Mouse (Mus musculus): Measurements from ENCODE around the gene Mavs. TPM values are rescaled to one million over a fixed set of nuclear protein-coding genes. Genes with fewer than 3 reads are reported as not detected.
A peak's percentile ranks its signal among the peaks of the same experiment; 100 is the strongest.

Mavs gene
- polyA plus RNA-seq, 1 experiment from 2014 or later, result 8.1 TPM

DNA sequence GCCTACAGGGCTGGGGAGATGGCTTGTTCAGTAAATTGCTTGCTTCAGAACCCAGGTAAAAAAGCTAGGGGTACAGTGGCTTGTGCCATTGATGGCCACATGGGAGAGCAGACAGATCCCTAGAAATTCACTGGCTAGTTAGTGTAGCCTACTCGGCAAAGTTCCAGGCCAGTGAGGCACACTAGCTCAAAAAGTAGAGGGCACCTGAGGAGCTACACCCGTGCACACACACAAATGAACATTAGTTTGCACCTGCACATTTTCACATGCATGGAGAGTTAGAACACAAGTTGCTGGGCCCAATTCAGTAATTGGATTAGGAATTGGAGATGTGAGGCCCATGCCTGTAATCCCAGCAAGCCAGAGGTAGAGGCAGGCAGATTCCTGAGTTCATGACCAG lies 31.2 kb downstream of the Mavs start:
- ATAC-seq, result no peak
- Histone ChIP-seq H3K36me3 (ENCODE audit: poor library complexity, severe bottlenecking) (no peaks in the 10 kb centered on the region), H3K9me3 (replicated peaks) (no peaks in the 10 kb centered on the region), H3K27ac (no peak overlapping the region), H3K4me2 (peak overlapping the region; percentile 83; the same call in 1 of the 2 replicates), H3K4me1 (peaks cover 33% of the 10 kb centered on the region), H3K27me3 (no peaks in the 10 kb centered on the region), H3K4me3 (no peak overlapping the region), H3K9ac (no peak overlapping the region)
- 82% methylated on average over 2 of the region's 2 CpGs for WGBS

DNA sequence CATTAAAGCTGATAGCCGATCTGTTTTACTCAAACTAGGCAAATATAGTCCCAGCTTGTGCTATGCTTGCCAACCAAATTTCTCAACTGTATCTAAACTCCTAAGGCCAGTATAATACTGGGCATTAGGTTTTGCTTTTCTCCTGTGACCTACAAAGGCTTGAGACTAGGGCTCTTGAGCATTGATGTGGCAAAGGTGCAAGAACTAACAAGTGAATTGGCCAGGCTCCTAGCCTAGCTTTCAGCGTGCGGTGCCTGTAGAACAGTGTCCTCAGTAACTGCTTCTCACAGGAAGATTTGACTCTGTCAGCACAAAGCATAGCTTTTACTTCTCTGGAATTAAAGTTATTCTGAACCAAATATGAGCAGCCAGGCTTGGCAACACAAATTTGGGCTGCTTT lies 41.6 kb downstream of the Mavs start:
- Histone ChIP-seq H3K36me3 (ENCODE audit: poor library complexity, severe bottlenecking) (peaks cover 68% of the 10 kb centered on the region), H3K27me3 (no peaks in the 10 kb centered on the region), H3K9ac (no peak overlapping the region), H3K4me2 (no peak overlapping the region), H3K27ac (no peak overlapping the region), H3K4me3 (no peak overlapping the region), H3K9me3 (replicated peaks) (no peaks in the 10 kb centered on the region), H3K4me1 (no peaks in the 10 kb centered on the region)
- no peak for ATAC-seq
- WGBS, result 99% methylated on average over 3 of the region's 3 CpGs

DNA sequence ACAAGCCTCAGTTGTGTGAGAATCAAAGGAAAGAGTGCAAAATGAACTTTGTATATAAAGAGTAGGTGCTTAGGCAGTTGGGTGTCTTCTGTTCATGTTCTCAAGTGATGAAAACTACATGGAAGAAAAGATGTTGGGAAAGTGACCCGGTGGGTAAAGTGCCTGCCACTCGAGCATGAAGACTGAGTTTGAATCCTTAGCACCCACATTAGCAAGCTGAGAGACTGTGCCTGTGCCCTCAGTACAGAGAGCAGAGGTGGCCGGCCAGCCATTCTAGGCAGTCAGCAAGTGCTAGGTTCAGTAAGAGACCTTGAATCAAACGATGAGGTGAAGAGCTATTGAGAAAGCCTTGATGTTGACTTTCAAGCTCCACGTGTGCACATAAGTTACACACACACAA lies 42.9 kb downstream of the Mavs start:
- no peak overlapping the region for H3K4me3 ChIP-seq
- H3K36me3 ChIP-seq (ENCODE audit: poor library complexity, severe bottlenecking), result peaks cover 77% of the 10 kb centered on the region
- H3K9me3 ChIP-seq (replicated peaks), result no peaks in the 10 kb centered on the region
- no peaks in the 10 kb centered on the region for H3K27me3 ChIP-seq
- H3K4me1 ChIP-seq, result no peaks in the 10 kb centered on the region
- H3K9ac ChIP-seq, result no peak overlapping the region
- no peak for ATAC-seq
- H3K27ac ChIP-seq, result no peak overlapping the region
- WGBS, result 89% methylated on average over 5 of the region's 5 CpGs
- H3K4me2 ChIP-seq, result no peak overlapping the region

DNA sequence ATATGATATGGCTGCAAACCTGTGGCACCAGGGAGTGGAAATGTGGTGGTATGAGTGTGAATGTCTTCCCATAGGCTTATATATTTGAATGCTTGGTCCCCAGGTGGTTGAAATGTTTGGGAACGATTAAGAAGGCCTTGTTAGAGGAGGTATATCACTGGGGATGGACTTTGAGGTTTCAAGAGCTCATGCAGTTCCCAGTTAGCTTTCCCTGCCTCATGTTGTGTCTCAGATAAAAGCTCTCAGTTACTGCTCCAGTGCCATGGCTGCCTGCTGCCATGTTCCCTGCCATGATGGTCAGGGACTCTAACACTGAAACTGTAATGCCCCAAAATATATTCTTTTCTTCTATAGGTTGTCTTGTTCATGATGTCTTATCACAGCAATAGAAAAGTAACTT lies 47.7 kb downstream of the Mavs start:
- H3K36me3 ChIP-seq (ENCODE audit: poor library complexity, severe bottlenecking), result peaks cover 80% of the 10 kb centered on the region
- no peaks in the 10 kb centered on the region for H3K9me3 ChIP-seq (replicated peaks)
- H3K27me3 ChIP-seq, result no peaks in the 10 kb centered on the region
- no peak for ATAC-seq
- WGBS, result 97% methylated on average over 1 of the region's 1 CpGs
- H3K4me1 ChIP-seq, result no peaks in the 10 kb centered on the region
- H3K27ac ChIP-seq, result no peak overlapping the region
- no peak overlapping the region for H3K4me2 ChIP-seq
- no peak overlapping the region for H3K9ac ChIP-seq
- no peak overlapping the region for H3K4me3 ChIP-seq

DNA sequence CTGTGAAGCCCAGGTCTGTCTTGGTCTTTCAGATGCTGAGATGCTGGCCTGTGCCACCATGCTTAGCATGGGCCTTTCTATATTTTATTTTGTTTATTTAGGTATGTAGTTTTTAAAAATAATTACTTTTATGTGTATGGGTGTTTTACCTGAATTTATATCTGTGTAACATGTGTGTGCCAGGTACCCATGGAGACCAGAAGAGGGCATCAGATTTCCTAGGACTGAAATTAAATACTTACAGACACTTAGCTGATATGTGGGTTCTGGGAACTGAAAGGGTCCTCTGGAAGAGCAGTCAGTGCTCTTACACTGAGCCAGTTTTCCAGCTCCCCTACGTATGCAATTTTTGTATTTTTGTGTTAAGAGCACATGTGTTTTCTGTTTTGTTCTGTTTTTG lies 52.4 kb downstream of the Mavs start:
- H3K27me3 ChIP-seq, result no peaks in the 10 kb centered on the region
- H3K27ac ChIP-seq, result no peak overlapping the region
- no peak for ATAC-seq
- no peaks in the 10 kb centered on the region for H3K9me3 ChIP-seq (replicated peaks)
- 97% methylated on average over 1 of the region's 1 CpGs for WGBS
- H3K9ac ChIP-seq, result no peak overlapping the region
- no peak overlapping the region for H3K4me3 ChIP-seq
- H3K4me2 ChIP-seq, result no peak overlapping the region
- peaks cover 74% of the 10 kb centered on the region for H3K36me3 ChIP-seq (ENCODE audit: poor library complexity, severe bottlenecking)
- H3K4me1 ChIP-seq, result no peaks in the 10 kb centered on the region

DNA sequence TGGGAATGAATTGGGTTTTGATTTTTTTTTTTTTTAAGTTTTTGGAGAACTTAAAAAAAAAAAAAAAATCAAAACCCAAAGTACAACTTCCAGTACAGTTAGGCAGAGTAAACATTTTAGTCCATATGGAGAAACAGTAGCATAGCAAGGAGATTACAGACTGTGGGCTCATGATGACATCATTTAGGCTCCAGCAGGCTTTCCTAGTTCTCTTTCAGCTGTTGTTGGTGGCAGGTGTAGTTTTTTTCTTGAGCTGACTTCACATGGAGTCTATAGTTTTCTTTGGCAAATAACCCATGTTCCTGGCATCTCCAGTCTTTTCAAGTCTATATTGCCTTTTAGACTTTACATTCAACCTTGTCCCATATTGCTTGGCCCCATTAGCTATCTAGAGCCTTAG lies 56.8 kb downstream of the Mavs start:
- Histone ChIP-seq H3K4me2 (no peak overlapping the region), H3K27ac (no peak overlapping the region), H3K9me3 (replicated peaks) (no peaks in the 10 kb centered on the region), H3K36me3 (ENCODE audit: poor library complexity, severe bottlenecking) (peaks cover 86% of the 10 kb centered on the region), H3K4me1 (no peaks in the 10 kb centered on the region), H3K9ac (no peak overlapping the region), H3K4me3 (no peak overlapping the region), H3K27me3 (no peaks in the 10 kb centered on the region)
- no peak for ATAC-seq

DNA sequence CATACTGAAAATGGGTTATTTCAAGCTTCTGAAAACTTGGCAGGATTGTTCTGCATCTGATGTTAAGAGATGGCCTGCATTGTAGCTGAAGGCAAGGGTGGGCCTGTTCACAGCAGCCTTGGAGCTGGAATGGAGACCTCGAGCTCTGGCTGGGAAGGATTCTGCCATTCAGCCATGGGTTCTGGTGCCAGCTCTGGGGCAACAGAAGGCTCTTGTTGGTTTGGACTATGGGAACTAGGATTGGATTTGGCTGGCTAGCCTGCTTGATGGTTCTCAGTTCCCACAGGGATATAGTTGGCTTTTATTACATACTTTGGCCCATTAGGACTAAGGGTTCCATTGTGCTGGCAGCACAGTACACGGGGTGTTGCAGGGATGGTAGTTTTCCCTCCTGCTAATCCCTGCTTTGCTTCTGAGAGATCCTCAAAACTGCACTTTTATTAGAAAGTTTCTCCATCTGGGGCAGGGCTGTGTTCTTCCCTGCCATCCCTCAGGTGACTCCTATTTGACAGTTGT lies 62.9 kb downstream of the Mavs start:
- WGBS, result 95% methylated on average over 2 of the region's 2 CpGs
- no peak for ATAC-seq

More for the DNA sequence above, 62.9 kb downstream of the Mavs start:
- Histone ChIP-seq H3K4me2 (no peak overlapping the region), H3K9ac (no peak overlapping the region), H3K27ac (no peak overlapping the region), H3K4me1 (no peaks in the 10 kb centered on the region), H3K27me3 (no peaks in the 10 kb centered on the region), H3K4me3 (no peak overlapping the region), H3K36me3 (ENCODE audit: poor library complexity, severe bottlenecking) (peaks cover 83% of the 10 kb centered on the region), H3K9me3 (replicated peaks) (no peaks in the 10 kb centered on the region)

Small RNA genes within 50 kb of the gene (microRNA-seq; reads per million reads assigned to microRNA genes)
- gene Mir103-2, result 67.9 reads per million, percentile 45 among the genes with 10 or more reads in this experiment

Other genes with a start within 250 kb of the Mavs start
- 10.8 and 14.9 TPM in 2 replicates for gene Gfra4, start 191.0 kb upstream of the Mavs start, polyA plus RNA-seq (2015; fragmentation: Nextera tagmentation; extraction: Ambion mirVana)
- 0.34 and 0.39 TPM in 2 replicates for gene Adam33, start 170.2 kb upstream of the Mavs start, polyA plus RNA-seq (2015; fragmentation: Nextera tagmentation; extraction: Ambion mirVana)
- 0.08 TPM in 2 replicates for gene Siglec1, start 147.3 kb upstream of the Mavs start, polyA plus RNA-seq (2015; fragmentation: Nextera tagmentation; extraction: Ambion mirVana)
- gene Hspa12b, start 106.8 kb upstream of the Mavs start, polyA plus RNA-seq (2015; fragmentation: Nextera tagmentation; extraction: Ambion mirVana), result 2.4 and 3.3 TPM in 2 replicates
- not detected in 2 replicates for gene Gm11037, start 100.6 kb upstream of the Mavs start, polyA plus RNA-seq (2015; fragmentation: Nextera tagmentation; extraction: Ambion mirVana)
- gene 1700037H04Rik, start 74.0 kb upstream of the Mavs start, polyA plus RNA-seq (2015; fragmentation: Nextera tagmentation; extraction: Ambion mirVana), result 97.1 and 99.3 TPM in 2 replicates
- gene Cenpb, start 54.0 kb upstream of the Mavs start, polyA plus RNA-seq (2015; fragmentation: Nextera tagmentation; extraction: Ambion mirVana), result 14.8 and 15.3 TPM in 2 replicates
- 52.0 and 59.7 TPM in 2 replicates for gene Cdc25b, start 47.1 kb upstream of the Mavs start, polyA plus RNA-seq (2015; fragmentation: Nextera tagmentation; extraction: Ambion mirVana)
- 12.5 and 12.6 TPM in 2 replicates for gene Spef1, start 46.8 kb upstream of the Mavs start, polyA plus RNA-seq (2015; fragmentation: Nextera tagmentation; extraction: Ambion mirVana)
- 31.3 and 32.4 TPM in 2 replicates for gene Ap5s1, start 27.0 kb upstream of the Mavs start, polyA plus RNA-seq (2015; fragmentation: Nextera tagmentation; extraction: Ambion mirVana)
- 34.3 and 42.6 TPM in 2 replicates for gene Pank2, start 28.4 kb downstream of the Mavs start, polyA plus RNA-seq (2015; fragmentation: Nextera tagmentation; extraction: Ambion mirVana)
- gene Rnf24, start 118.8 kb downstream of the Mavs start, polyA plus RNA-seq (2015; fragmentation: Nextera tagmentation; extraction: Ambion mirVana), result 14.6 and 15.5 TPM in 2 replicates